In the genomic region with DNA sequence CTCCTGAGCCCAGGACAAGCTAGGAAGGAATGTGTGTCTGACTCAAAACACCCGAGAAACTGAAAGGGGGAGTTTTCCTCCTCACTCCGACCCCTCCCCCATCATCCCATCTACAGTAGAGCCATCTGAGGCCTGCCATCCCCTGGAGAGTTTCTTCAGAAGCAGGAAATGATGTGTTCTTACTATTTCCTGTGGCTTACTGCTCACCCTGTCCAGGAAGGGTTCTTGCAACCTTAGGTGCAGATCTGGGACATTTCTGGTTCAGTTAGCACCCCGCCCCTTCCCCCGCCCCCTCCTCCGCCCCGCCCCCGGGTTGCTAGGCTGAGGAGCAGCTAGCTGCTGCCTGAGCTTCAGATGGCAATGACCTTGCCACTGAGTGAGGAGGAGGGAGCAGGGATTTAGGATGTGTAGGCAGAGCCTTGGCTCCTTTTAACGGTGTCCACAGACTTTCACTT, we compare ENCODE assay signal across 8 mouse cellular contexts. TPM values are rescaled to one million over a fixed set of nuclear protein-coding genes. Genes with fewer than 3 reads are reported as not detected.
A peak's percentile ranks its signal among the peaks of the same experiment; 100 is the strongest.
DNase-seq lines count a peak whose midpoint lies in the region; ATAC-seq and TF ChIP-seq lines count a peak whose summit lies in the region.

No protein-coding gene starts in this region.

- peak overlapping the region; percentile 33; the same call in 1 of the 2 replicates for H3K4me2 ChIP-seq in heart, postnatal 0 days (ENCODE audit: low read depth, low read length)
- no peak overlapping the region for H3K4me2 ChIP-seq in midbrain, embryonic 13.5 days (replicated peaks)

- H3K4me3 ChIP-seq in gastrocnemius, adult 2 months: no peak overlapping the region
- no peak overlapping the region for H3K4me3 ChIP-seq in heart, postnatal 0 days (ENCODE audit: low read depth, low read length)
- peak overlapping the region; percentile 36 for H3K4me3 ChIP-seq in limb, embryonic 10.5 days
- no peak overlapping the region for H3K4me3 ChIP-seq in midbrain, embryonic 13.5 days (replicated peaks)

- H3K9ac ChIP-seq in heart, postnatal 0 days (replicated peaks; ENCODE audit: low read depth, low read length): no peak overlapping the region
- no peak overlapping the region for H3K9ac ChIP-seq in midbrain, embryonic 13.5 days (replicated peaks)

- peaks cover 8% of the 10 kb centered on the region for H3K4me1 ChIP-seq in heart, postnatal 0 days (ENCODE audit: control insufficient read depth, insufficient read depth)
- H3K4me1 ChIP-seq in limb, embryonic 10.5 days: peaks cover 40% of the 10 kb centered on the region
- peaks cover 31% of the 10 kb centered on the region for H3K4me1 ChIP-seq in midbrain, embryonic 13.5 days (replicated peaks)

- H3K27ac ChIP-seq in gastrocnemius, adult 2 months: peak overlapping the region; percentile 62
- H3K27ac ChIP-seq in heart, postnatal 0 days (ENCODE audit: low read depth): peak overlapping the region; percentile 80
- peak overlapping the region; percentile 84 for H3K27ac ChIP-seq in limb, embryonic 10.5 days
- H3K27ac ChIP-seq in midbrain, embryonic 13.5 days: no peak overlapping the region

- WGBS in heart, postnatal 0 days: 5% methylated on average over 8 of the region's 8 CpGs
- WGBS in limb, embryonic 10.5 days: 2% methylated on average over 8 of the region's 8 CpGs
- 3% methylated on average over 7 of the region's 8 CpGs for WGBS in midbrain, embryonic 13.5 days

- peak; percentile 67 for ATAC-seq in heart, postnatal 0 days (ENCODE audit: insufficient read depth, low read depth)
- ATAC-seq in midbrain, embryonic 13.5 days: peak; percentile 64

- no peak for TF ChIP-seq CTCF in gastrocnemius, adult 2 months (IDR thresholded peaks at IDR 0.05)
- no peak for TF ChIP-seq CTCF in heart, postnatal 0 days (IDR thresholded peaks at IDR 0.05; ENCODE audit: low read depth)

- intact Hi-C loops in gastrocnemius, adult 2 months (cut with DNase I): no loop called here
- intact Hi-C loops in gastrocnemius, postnatal 14 days (cut with DNase I; ENCODE audit: low total_unique reads): no loop called here

- no peak for DNase-seq in gastrocnemius, adult 2 months
- no peak for DNase-seq in gastrocnemius, adult 18-20 months (ENCODE audit: low spot score)
- peak; percentile 80 for DNase-seq in c-Kit-positive CD71-negative TER-119-negative erythroid progenitor cells, embryonic 14.5 days (ENCODE audit: low read depth)
- peak; percentile 87 for DNase-seq in heart, postnatal 0 days (ENCODE audit: low spot score)
- DNase-seq in limb, embryonic 10.5 days (ENCODE audit: low spot score): peak; percentile 81
- DNase-seq in thymus, postnatal 25 days: peak; percentile 55
- DNase-seq in gastrocnemius, postnatal 14 days: no peak

- H3K36me3 ChIP-seq in heart, postnatal 0 days (replicated peaks; ENCODE audit: control insufficient read depth, insufficient read depth, low read length): no peaks in the 10 kb centered on the region
- H3K36me3 ChIP-seq in limb, embryonic 10.5 days: no peaks in the 10 kb centered on the region
- no peaks in the 10 kb centered on the region for H3K36me3 ChIP-seq in midbrain, embryonic 13.5 days

- H3K9me3 ChIP-seq in heart, postnatal 0 days (replicated peaks; ENCODE audit: control insufficient read depth, low read length): no peaks in the 10 kb centered on the region
- H3K9me3 ChIP-seq in limb, embryonic 10.5 days (replicated peaks): no peaks in the 10 kb centered on the region
- H3K9me3 ChIP-seq in midbrain, embryonic 13.5 days: no peaks in the 10 kb centered on the region

- no peak for TF ChIP-seq EP300 in heart, postnatal 0 days (IDR thresholded peaks at IDR 0.05; ENCODE audit: low read depth)

- no peaks in the 10 kb centered on the region for H3K27me3 ChIP-seq in heart, postnatal 0 days (ENCODE audit: control insufficient read depth, insufficient read depth, low read length)
- no peaks in the 10 kb centered on the region for H3K27me3 ChIP-seq in limb, embryonic 10.5 days (ENCODE audit: low read depth, poor library complexity, severe bottlenecking)
- H3K27me3 ChIP-seq in midbrain, embryonic 13.5 days: peaks cover 12% of the 10 kb centered on the region

RNA-seq across cellular contexts. Expression of gene Ccin, which starts 11.1 kb away (rescaled TPM):
- total RNA-seq in gastrocnemius, adult 2 months (2021): not detected
- not detected for total RNA-seq in gastrocnemius, adult 18-20 months (2021)
- total RNA-seq in heart, postnatal 0 days (2014; rRNA removed; ENCODE audit: low replicate concordance): not detected in 2 replicates
- not detected in 2 replicates for polyA plus RNA-seq in heart, postnatal 0 days (2015; fragmentation: Nextera tagmentation; extraction: Ambion mirVana)
- polyA plus RNA-seq in limb, embryonic 10.5 days (2016; fragmentation: Nextera tagmentation; extraction: Ambion mirVana): not detected in 2 replicates
- polyA plus RNA-seq in midbrain, embryonic 13.5 days (2015; fragmentation: Nextera tagmentation; extraction: Ambion mirVana): not detected in 2 replicates
- total RNA-seq in gastrocnemius, postnatal 14 days (2021): under 1 TPM in 1 of 2 experiments, not detected in 1; 0.14 TPM

RNA-seq across cellular contexts. Expression of gene Glipr2, which starts 15.0 kb away (rescaled TPM):
- 1 to 10 TPM; 1.8 to 4.0 TPM for total RNA-seq in gastrocnemius, adult 2 months (2021)
- total RNA-seq in gastrocnemius, adult 18-20 months (2021): 1 to 10 TPM; 1.8 to 2.5 TPM
- 35.8 and 39.2 TPM in 2 replicates for total RNA-seq in heart, postnatal 0 days (2014; rRNA removed; ENCODE audit: low replicate concordance)
- 27.3 and 28.4 TPM in 2 replicates for polyA plus RNA-seq in heart, postnatal 0 days (2015; fragmentation: Nextera tagmentation; extraction: Ambion mirVana)
- 30.1 and 44.7 TPM in 2 replicates for polyA plus RNA-seq in limb, embryonic 10.5 days (2016; fragmentation: Nextera tagmentation; extraction: Ambion mirVana)
- polyA plus RNA-seq in midbrain, embryonic 13.5 days (2015; fragmentation: Nextera tagmentation; extraction: Ambion mirVana): 33.7 and 35.3 TPM in 2 replicates
- total RNA-seq in gastrocnemius, postnatal 14 days (2021): 10 to 100 TPM in 1 of 2 experiments, 1 to 10 TPM in 1; 6.8 to 10.2 TPM

RNA-seq across cellular contexts. Expression of gene Clta, which starts 32.1 kb away (rescaled TPM):
- total RNA-seq in gastrocnemius, adult 2 months (2021): 10 to 100 TPM; 44.5 to 61.3 TPM
- 10 to 100 TPM; 48.4 to 58.3 TPM for total RNA-seq in gastrocnemius, adult 18-20 months (2021)
- total RNA-seq in heart, postnatal 0 days (2014; rRNA removed; ENCODE audit: low replicate concordance): 128 and 168 TPM in 2 replicates
- polyA plus RNA-seq in heart, postnatal 0 days (2015; fragmentation: Nextera tagmentation; extraction: Ambion mirVana): 106 and 112 TPM in 2 replicates
- polyA plus RNA-seq in limb, embryonic 10.5 days (2016; fragmentation: Nextera tagmentation; extraction: Ambion mirVana): 215 and 217 TPM in 2 replicates
- 275 TPM in 2 replicates for polyA plus RNA-seq in midbrain, embryonic 13.5 days (2015; fragmentation: Nextera tagmentation; extraction: Ambion mirVana)
- total RNA-seq in gastrocnemius, postnatal 14 days (2021): 10 to 100 TPM; 65.7 to 75.0 TPM

Comparison
In these comparisons a context has a peak if more than half of its experiments do, and no peak if none do; other contexts are left out.
1. DNase-seq: peak in c-Kit-positive CD71-negative TER-119-negative erythroid progenitor cells, embryonic 14.5 days (single experiment), heart, postnatal 0 days (single experiment), limb, embryonic 10.5 days (single experiment) and thymus, postnatal 25 days (single experiment); none in gastrocnemius, adult 2 months (single experiment), gastrocnemius, adult 18-20 months (single experiment) and gastrocnemius, postnatal 14 days (single experiment).